Comparison of ENCODE assay signal across 11 mouse cellular contexts in the genomic region with DNA sequence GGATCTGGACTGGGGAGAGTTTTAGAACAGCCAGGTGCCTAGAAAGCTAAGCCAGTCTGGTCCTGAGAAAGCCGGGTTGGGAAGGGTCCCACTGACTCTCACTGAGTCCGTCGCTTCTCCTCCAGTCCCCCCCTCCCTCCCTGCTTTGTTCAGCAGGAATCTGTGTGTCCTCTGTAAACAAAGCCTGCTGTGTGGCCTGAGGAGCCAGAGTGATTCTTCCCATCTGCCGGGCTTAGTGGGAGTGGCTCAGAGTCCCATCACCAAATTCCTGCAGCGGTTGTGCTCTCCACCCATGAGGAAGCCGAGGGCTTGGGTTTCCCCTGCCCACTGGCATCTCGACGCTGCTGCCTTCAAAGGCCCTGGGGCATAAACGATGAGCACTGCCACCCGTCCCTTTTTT.
A peak's percentile ranks its signal among the peaks of the same experiment; 100 is the strongest.
DNase-seq lines count a peak whose midpoint lies in the region; ATAC-seq and TF ChIP-seq lines count a peak whose summit lies in the region.
"Had no signal": no experiment of that assay in that cellular context is flagged by ENCODE, and none has a peak within 500 bp of the region (broad histone marks: within the 10 kb centered on the region; RNA-seq: fewer than 3 reads in every experiment).

No protein-coding gene starts in this region.

- no peak overlapping the region for H3K4me3 ChIP-seq in hindbrain, postnatal 0 days (ENCODE audit: low read length)
- no peak overlapping the region for H3K4me3 ChIP-seq in midbrain, embryonic 14.5 days (replicated peaks; ENCODE audit: low read depth, low read length)
- H3K4me3 ChIP-seq in layer of hippocampus, adult 2 months, result no peak overlapping the region
- H3K4me3 ChIP-seq: limb, embryonic 15.5 days had no signal

- peaks cover 17% of the 10 kb centered on the region for H3K4me1 ChIP-seq in hindbrain, postnatal 0 days (ENCODE audit: insufficient read depth, low read length)
- peaks cover 17% of the 10 kb centered on the region; the same call in 1 of the 2 replicates for H3K4me1 ChIP-seq in midbrain, embryonic 14.5 days (ENCODE audit: control insufficient read depth, insufficient read depth, low read length)

- no peak overlapping the region for H3K27ac ChIP-seq in hindbrain, postnatal 0 days
- no peak overlapping the region for H3K27ac ChIP-seq in midbrain, embryonic 14.5 days (replicated peaks; ENCODE audit: low read depth, low read length)
- H3K27ac ChIP-seq in layer of hippocampus, adult 2 months, result no peak overlapping the region
- H3K27ac ChIP-seq: limb, embryonic 15.5 days had no signal

- ATAC-seq in hindbrain, postnatal 0 days, result 0 out of 2 replicates have a peak, but pooled peaks have one; percentile 31
- no peak; the same call in 1 of the 2 replicates for ATAC-seq in midbrain, embryonic 14.5 days (ENCODE audit: low FRiP score, low TSS enrichment)
- ATAC-seq: activated CD4-positive, CD25-positive, alpha-beta regulatory T cell, adult 4 months had no signal

- no peaks in the 10 kb centered on the region for H3K27me3 ChIP-seq in hindbrain, postnatal 0 days (ENCODE audit: insufficient read depth, low read length)
- no peaks in the 10 kb centered on the region for H3K27me3 ChIP-seq in midbrain, embryonic 14.5 days (ENCODE audit: control insufficient read depth, insufficient read depth, low read length)
- H3K27me3 ChIP-seq: limb, embryonic 15.5 days had no signal

- peak; percentile 79 for DNase-seq in ES-CJ7 (ENCODE audit: low read depth, low spot score)
- peak; percentile 56 for DNase-seq in brain, embryonic 14.5 days (ENCODE audit: low read depth)
- DNase-seq in hindbrain, postnatal 0 days (ENCODE audit: low spot score), result no peak
- DNase-seq in midbrain, embryonic 14.5 days, result peak; percentile 51
- no peak for DNase-seq in thymus, postnatal 4 days
- no peak for DNase-seq in layer of hippocampus, adult 2 months (ENCODE audit: low spot score in 2 of 2)
- no peak for DNase-seq in gastrocnemius, postnatal 4 days (ENCODE audit: low spot score in 2 of 2)
- DNase-seq: cerebellum, postnatal 36 days; heart, postnatal 10 days had no signal

- WGBS in hindbrain, postnatal 0 days, result 9% methylated on average over 10 of the region's 10 CpGs
- WGBS in midbrain, embryonic 14.5 days, result 1% methylated on average over 10 of the region's 10 CpGs

- H3K36me3 ChIP-seq in hindbrain, postnatal 0 days (ENCODE audit: insufficient read depth, low read length), result no peaks in the 10 kb centered on the region
- no peaks in the 10 kb centered on the region for H3K36me3 ChIP-seq in midbrain, embryonic 14.5 days (ENCODE audit: control insufficient read depth, insufficient read depth, low read length)
- H3K36me3 ChIP-seq: limb, embryonic 15.5 days had no signal

- no peak for TF ChIP-seq CTCF in brain, embryonic 14.5 days (IDR thresholded peaks at IDR 0.05; ENCODE audit: borderline replicate concordance, extremely low read depth, insufficient read depth, insufficient read length)
- TF ChIP-seq CTCF in hindbrain, postnatal 0 days (IDR thresholded peaks at IDR 0.05; ENCODE audit: low read depth), result no peak
- TF ChIP-seq CTCF in layer of hippocampus, adult 2 months (conservative IDR thresholded peaks at IDR 0.05), result no peak

- H3K4me2 ChIP-seq in hindbrain, postnatal 0 days (ENCODE audit: low read depth, low read length), result no peak overlapping the region
- peak overlapping the region; percentile 9; the same call in 1 of the 2 replicates for H3K4me2 ChIP-seq in midbrain, embryonic 14.5 days (ENCODE audit: low read length)
- H3K4me2 ChIP-seq: limb, embryonic 15.5 days had no signal

- TF ChIP-seq POLR2A in brain, embryonic 14.5 days (IDR thresholded peaks at IDR 0.05; ENCODE audit: borderline replicate concordance, extremely low read depth, insufficient read depth, insufficient read length, poor library complexity, severe bottlenecking), result no peak

- no peaks in the 10 kb centered on the region for H3K9me3 ChIP-seq in hindbrain, postnatal 0 days (ENCODE audit: low read length)
- no peaks in the 10 kb centered on the region for H3K9me3 ChIP-seq in midbrain, embryonic 14.5 days (ENCODE audit: control insufficient read depth, low read length)
- H3K9me3 ChIP-seq: limb, embryonic 15.5 days had no signal

- H3K9ac ChIP-seq in hindbrain, postnatal 0 days (replicated peaks; ENCODE audit: low read length), result no peak overlapping the region
- H3K9ac ChIP-seq in midbrain, embryonic 14.5 days (replicated peaks; ENCODE audit: low read length), result no peak overlapping the region
- H3K9ac ChIP-seq: limb, embryonic 15.5 days had no signal

Comparison
In these comparisons a context has a peak if more than half of its experiments do, and no peak if none do; other contexts are left out.
1. DNase-seq: peak in ES-CJ7 (single experiment), brain, embryonic 14.5 days (single experiment) and midbrain, embryonic 14.5 days (single experiment); none in hindbrain, postnatal 0 days (single experiment), thymus, postnatal 4 days (single experiment), layer of hippocampus, adult 2 months (0 of 2) and gastrocnemius, postnatal 4 days (0 of 2).